Mouse (Mus musculus): ENCODE data around the gene Gfpt1. TPM values are rescaled to one million over a fixed set of nuclear protein-coding genes. Genes with fewer than 3 reads are reported as not detected.
"Not testable (repeated sequence)": the region's sequence is repeated elsewhere in the genome, so short reads cannot be mapped to it uniquely, and the experiment has no call there.

Gene Gfpt1
- polyA plus RNA-seq, 1 experiment = 10.5 TPM

DNA sequence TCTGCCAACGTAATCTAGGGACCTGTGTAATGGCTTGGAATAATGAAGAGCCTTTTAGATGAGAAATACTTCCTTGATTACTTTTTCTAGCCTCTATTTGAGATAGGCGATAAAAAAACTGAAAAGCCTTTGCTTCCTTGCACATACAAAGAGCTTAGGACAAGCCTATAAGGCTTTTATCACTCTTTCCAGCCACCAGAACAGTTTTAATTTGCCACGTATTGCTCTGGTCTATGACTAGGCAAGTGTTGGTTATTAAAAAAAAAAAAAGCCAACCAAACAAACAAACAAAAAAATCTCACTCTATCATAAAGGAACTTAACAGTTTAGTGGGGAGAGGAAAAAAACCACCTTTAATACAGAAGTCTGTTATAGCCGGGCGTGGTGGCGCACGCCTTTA lies 1.2 kb upstream of the Gfpt1 start:
- peaks cover 31% of the 10 kb centered on the region for H3K79me2 ChIP-seq (ENCODE audit: control insufficient read depth, insufficient read depth)
- H3K79me3 ChIP-seq (ENCODE audit: low read depth) = peaks cover 11% of the 10 kb centered on the region
- H3ac ChIP-seq (ENCODE audit: control insufficient read depth, insufficient read length, low read depth) = no peak overlapping the region
- no peaks in the 10 kb centered on the region for H3K36me3 ChIP-seq (ENCODE audit: control insufficient read depth, insufficient read depth)
- H3K4me3 ChIP-seq (ENCODE audit: insufficient read depth, poor library complexity, severe bottlenecking) = no peak overlapping the region
- TF ChIP-seq FOSL1 (IDR thresholded peaks at IDR 0.05; ENCODE audit: insufficient read depth, low read length, poor library complexity, severe bottlenecking) = no peak
- no peak for TF ChIP-seq MYOG (IDR thresholded peaks at IDR 0.05; ENCODE audit: control insufficient read depth, extremely low read depth, insufficient read length)
- no peak for TF ChIP-seq CEBPB (IDR thresholded peaks at IDR 0.05; ENCODE audit: low read depth)
- TF ChIP-seq MAX (IDR thresholded peaks at IDR 0.05) = no peak
- TF ChIP-seq CTCF (IDR thresholded peaks at IDR 0.05; ENCODE audit: control insufficient read depth, insufficient read depth, insufficient read length) = no peak
- no peak for TF ChIP-seq MYOD1 (IDR thresholded peaks at IDR 0.05; ENCODE audit: control insufficient read depth, insufficient read length, low read depth)
- no peak for TF ChIP-seq USF1 (IDR thresholded peaks at IDR 0.05; ENCODE audit: low read depth)
- no peaks in the 10 kb centered on the region for H3K27me3 ChIP-seq (ENCODE audit: control insufficient read depth, insufficient read depth, insufficient read length)

DNA sequence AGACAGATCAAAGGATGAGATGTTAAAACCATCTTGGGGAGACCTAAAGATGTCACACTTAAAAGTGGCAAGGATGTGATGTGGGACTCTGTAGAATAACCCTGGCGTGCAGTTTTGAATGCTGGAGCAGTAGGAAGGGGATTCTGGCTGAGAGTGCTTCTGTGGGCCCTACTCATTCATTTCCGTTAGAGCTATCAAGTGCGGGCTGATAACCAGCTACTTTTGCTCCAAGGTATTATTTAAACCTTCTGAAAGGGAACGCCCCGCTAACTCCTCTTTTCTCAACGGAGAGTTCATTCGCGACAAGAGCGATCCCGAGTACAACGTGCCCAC lies 676 bp upstream of the Gfpt1 start:
- no peak for TF ChIP-seq MAX (IDR thresholded peaks at IDR 0.05)
- no peak for TF ChIP-seq MYOD1 (IDR thresholded peaks at IDR 0.05; ENCODE audit: control insufficient read depth, insufficient read length, low read depth)
- TF ChIP-seq CEBPB (IDR thresholded peaks at IDR 0.05; ENCODE audit: low read depth) = no peak
- no peak for TF ChIP-seq USF1 (IDR thresholded peaks at IDR 0.05; ENCODE audit: low read depth)
- no peak for TF ChIP-seq MYOG (IDR thresholded peaks at IDR 0.05; ENCODE audit: control insufficient read depth, extremely low read depth, insufficient read length)
- TF ChIP-seq CTCF (IDR thresholded peaks at IDR 0.05; ENCODE audit: control insufficient read depth, insufficient read depth, insufficient read length) = no peak
- Histone ChIP-seq H3K79me2 (ENCODE audit: control insufficient read depth, insufficient read depth) (peaks cover 31% of the 10 kb centered on the region), H3ac (ENCODE audit: control insufficient read depth, insufficient read length, low read depth) (peak overlapping the region; percentile 67), H3K27me3 (ENCODE audit: control insufficient read depth, insufficient read depth, insufficient read length) (no peaks in the 10 kb centered on the region), H3K79me3 (ENCODE audit: low read depth) (peaks cover 11% of the 10 kb centered on the region), H3K36me3 (ENCODE audit: control insufficient read depth, insufficient read depth) (no peaks in the 10 kb centered on the region), H3K4me3 (ENCODE audit: insufficient read depth, poor library complexity, severe bottlenecking) (peak overlapping the region; percentile 89)

DNA sequence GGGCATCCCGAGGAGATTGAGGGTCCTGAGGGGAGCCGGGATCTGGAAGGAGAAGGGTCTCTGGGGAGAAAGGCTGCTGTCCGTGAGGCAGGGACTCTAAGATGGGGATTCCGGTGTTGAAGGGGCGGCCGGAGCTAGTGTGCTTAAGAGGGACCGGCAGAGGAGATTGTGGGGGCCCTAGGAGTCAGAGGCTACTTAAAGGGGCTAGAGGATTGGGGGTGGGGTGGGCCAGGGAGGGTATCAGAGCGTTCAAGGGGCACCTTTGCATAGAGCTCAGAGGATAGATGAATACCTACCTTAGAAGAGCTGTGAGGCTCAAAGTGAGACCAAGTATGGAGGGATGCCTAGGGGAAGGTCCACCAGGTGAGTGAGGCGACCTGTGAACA lies 478 bp downstream of the Gfpt1 start:
- H3K36me3 ChIP-seq (ENCODE audit: control insufficient read depth, insufficient read depth) = no peaks in the 10 kb centered on the region
- H3K4me3 ChIP-seq (ENCODE audit: insufficient read depth, poor library complexity, severe bottlenecking) = peak overlapping the region; percentile 89
- no peaks in the 10 kb centered on the region for H3K27me3 ChIP-seq (ENCODE audit: control insufficient read depth, insufficient read depth, insufficient read length)
- TF ChIP-seq CEBPB (IDR thresholded peaks at IDR 0.05; ENCODE audit: low read depth) = no peak
- TF ChIP-seq USF1 (IDR thresholded peaks at IDR 0.05; ENCODE audit: low read depth) = no peak
- no peak for TF ChIP-seq CTCF (IDR thresholded peaks at IDR 0.05; ENCODE audit: control insufficient read depth, insufficient read depth, insufficient read length)
- H3K79me3 ChIP-seq (ENCODE audit: low read depth) = peaks cover 16% of the 10 kb centered on the region
- H3ac ChIP-seq (ENCODE audit: control insufficient read depth, insufficient read length, low read depth) = peak overlapping the region; percentile 89
- peaks cover 42% of the 10 kb centered on the region for H3K79me2 ChIP-seq (ENCODE audit: control insufficient read depth, insufficient read depth)

DNA sequence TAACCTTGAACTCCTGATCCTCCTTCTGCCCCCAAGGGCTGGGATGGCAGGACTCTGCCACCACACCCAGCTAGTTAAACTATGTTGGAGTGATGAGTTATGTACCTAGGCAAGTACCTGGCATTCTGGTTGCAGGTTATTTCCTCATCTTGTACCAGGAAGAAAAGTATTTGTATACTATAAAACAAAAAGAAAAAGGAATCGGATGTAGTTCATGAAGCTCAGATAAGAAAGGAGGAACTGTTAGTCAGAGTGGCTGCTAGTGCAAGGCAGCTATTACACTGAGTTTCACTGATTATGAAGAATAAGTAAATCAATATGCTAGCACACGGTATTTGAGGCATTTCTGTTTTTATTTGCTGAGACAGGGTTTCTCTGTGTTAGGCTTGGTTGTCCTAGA lies 2.2 kb downstream of the Gfpt1 start:
- Histone ChIP-seq H3ac (ENCODE audit: control insufficient read depth, insufficient read length, low read depth) (no peak overlapping the region), H3K27me3 (ENCODE audit: control insufficient read depth, insufficient read depth, insufficient read length) (no peaks in the 10 kb centered on the region), H3K79me3 (ENCODE audit: low read depth) (peaks cover 17% of the 10 kb centered on the region), H3K79me2 (ENCODE audit: control insufficient read depth, insufficient read depth) (peaks cover 54% of the 10 kb centered on the region), H3K4me3 (ENCODE audit: insufficient read depth, poor library complexity, severe bottlenecking) (no peak overlapping the region), H3K36me3 (ENCODE audit: control insufficient read depth, insufficient read depth) (no peaks in the 10 kb centered on the region)
- TF ChIP-seq MYOG (IDR thresholded peaks at IDR 0.05; ENCODE audit: control insufficient read depth, extremely low read depth, insufficient read length) = no peak
- no peak for TF ChIP-seq MYOD1 (IDR thresholded peaks at IDR 0.05; ENCODE audit: control insufficient read depth, insufficient read length, low read depth)
- TF ChIP-seq MAX (IDR thresholded peaks at IDR 0.05) = no peak
- TF ChIP-seq CTCF (IDR thresholded peaks at IDR 0.05; ENCODE audit: control insufficient read depth, insufficient read depth, insufficient read length) = no peak
- no peak for TF ChIP-seq USF1 (IDR thresholded peaks at IDR 0.05; ENCODE audit: low read depth)
- TF ChIP-seq FOSL1 (IDR thresholded peaks at IDR 0.05; ENCODE audit: insufficient read depth, low read length, poor library complexity, severe bottlenecking) = no peak
- TF ChIP-seq CEBPB (IDR thresholded peaks at IDR 0.05; ENCODE audit: low read depth) = no peak

DNA sequence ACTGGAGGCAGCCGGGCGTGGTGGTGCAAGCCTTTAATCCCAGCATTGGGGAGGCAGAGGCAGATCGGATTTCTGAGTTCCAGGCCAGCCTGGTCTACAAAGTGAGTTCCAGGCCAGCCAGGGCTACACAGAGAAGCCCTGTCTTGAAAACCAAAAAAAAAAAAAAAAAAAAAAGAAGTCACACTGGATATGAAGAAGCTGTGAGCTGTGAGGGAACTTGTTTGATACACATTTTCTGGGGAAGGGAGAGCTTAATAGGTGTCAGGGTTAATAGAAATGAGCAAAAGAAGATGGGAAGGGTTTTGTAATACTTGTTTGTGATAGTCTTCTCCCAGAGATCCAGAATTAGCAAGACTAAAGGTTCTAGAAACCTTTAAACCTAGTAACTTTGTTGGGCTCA lies 2.9 kb downstream of the Gfpt1 start:
- H3ac ChIP-seq (ENCODE audit: control insufficient read depth, insufficient read length, low read depth) = no peak overlapping the region
- peaks cover 17% of the 10 kb centered on the region for H3K79me3 ChIP-seq (ENCODE audit: low read depth)
- TF ChIP-seq MYOD1 (IDR thresholded peaks at IDR 0.05; ENCODE audit: control insufficient read depth, insufficient read length, low read depth) (no peak), MYOG (IDR thresholded peaks at IDR 0.05; ENCODE audit: control insufficient read depth, extremely low read depth, insufficient read length) (no peak), USF1 (IDR thresholded peaks at IDR 0.05; ENCODE audit: low read depth) (no peak), CEBPB (IDR thresholded peaks at IDR 0.05; ENCODE audit: low read depth) (no peak), MAX (IDR thresholded peaks at IDR 0.05) (no peak)
- no peak overlapping the region for H3K4me3 ChIP-seq (ENCODE audit: insufficient read depth, poor library complexity, severe bottlenecking)
- no peaks in the 10 kb centered on the region for H3K36me3 ChIP-seq (ENCODE audit: control insufficient read depth, insufficient read depth)
- peaks cover 54% of the 10 kb centered on the region for H3K79me2 ChIP-seq (ENCODE audit: control insufficient read depth, insufficient read depth)
- no peaks in the 10 kb centered on the region for H3K27me3 ChIP-seq (ENCODE audit: control insufficient read depth, insufficient read depth, insufficient read length)

DNA sequence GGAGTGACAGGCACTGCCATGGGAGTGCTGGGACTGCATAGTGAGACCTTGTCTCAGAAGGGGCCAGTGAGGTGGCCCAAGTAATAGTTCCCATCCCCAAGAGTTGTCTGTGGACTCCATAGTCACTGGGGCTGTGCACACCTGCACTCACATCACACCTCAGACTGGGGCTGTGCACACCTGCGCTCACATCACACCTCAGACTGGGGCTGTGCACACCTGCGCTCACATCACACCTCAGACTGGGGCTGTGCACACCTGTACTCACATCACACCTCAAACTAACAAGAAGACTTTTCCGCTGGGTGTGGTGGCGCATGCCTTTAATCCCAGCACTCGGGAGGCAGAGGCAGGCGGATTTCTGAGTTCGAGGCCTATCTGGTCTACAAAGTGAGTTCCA lies 6.1 kb downstream of the Gfpt1 start:
- H3ac ChIP-seq (ENCODE audit: control insufficient read depth, insufficient read length, low read depth); H3K4me3 ChIP-seq (ENCODE audit: insufficient read depth, poor library complexity, severe bottlenecking); H3K27me3 ChIP-seq (ENCODE audit: control insufficient read depth, insufficient read depth, insufficient read length): not testable (repeated sequence)
- H3K79me3 ChIP-seq (ENCODE audit: low read depth) = peaks cover 11% of the 10 kb centered on the region
- peaks cover 44% of the 10 kb centered on the region for H3K79me2 ChIP-seq (ENCODE audit: control insufficient read depth, insufficient read depth)
- peaks cover 28% of the 10 kb centered on the region for H3K36me3 ChIP-seq (ENCODE audit: control insufficient read depth, insufficient read depth)

Data from C2C12 (cell line).